Mouse (Mus musculus) bone marrow macrophage, adult 2 months (primary cell): Measurements from ENCODE around the gene Fermt3.

Experiments
- CTCF ChIP-seq: IDR thresholded peaks from 2 replicates; pipeline ENCODE4 v1.5.1; 2012; ENCODE audit warnings: low read depth, mild to moderate bottlenecking, low read length, moderate library complexity
- POLR2A ChIP-seq: IDR thresholded peaks from 2 replicates; pipeline ENCODE4 v1.6.1; 2012; ENCODE audit warnings: mild to moderate bottlenecking, low read depth, low read length, borderline replicate concordance

GRCm38 (mm10) chr19:7029531-7029930, 10.3 kb upstream of the Fermt3 start:
- no peak for TF ChIP-seq CTCF
- TF ChIP-seq POLR2A: no peak
